1 mouse cellular context compared by ENCODE assay signal in the genomic region with DNA sequence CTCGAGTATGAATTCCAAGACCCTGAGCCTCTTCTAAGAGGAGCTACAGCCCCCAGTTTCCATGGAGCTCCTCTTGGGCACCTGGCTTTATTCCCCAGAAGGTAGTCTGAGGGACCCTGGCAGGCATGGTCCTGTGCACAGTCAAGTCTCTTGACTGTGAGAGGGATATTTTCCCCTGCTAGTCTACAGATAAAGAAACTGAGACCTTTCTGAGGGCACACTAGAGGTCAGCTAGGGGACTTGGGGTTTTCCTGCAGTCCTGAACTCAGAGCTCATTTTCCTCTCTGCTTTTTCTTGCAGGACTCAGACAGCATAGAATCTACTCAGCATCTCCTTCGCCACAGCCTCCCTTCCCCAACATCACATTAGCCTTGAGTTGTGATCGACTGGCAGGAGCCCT.
A peak's percentile ranks its signal among the peaks of the same experiment; 100 is the strongest.
TF ChIP-seq lines count a peak whose summit lies in the region.

No protein-coding gene starts in this region.

TF ChIP-seq in CH12.LX, 34 proteins besides CTCF, POLR2A, EP300 and RAD21 (continued from another document):
- TF ChIP-seq SIN3A (IDR thresholded peaks at IDR 0.05; ENCODE audit: low read length) (0 out of 2 replicates have a peak, but pooled peaks have one; percentile 26), IRF4 (IDR thresholded peaks at IDR 0.05; ENCODE audit: low read depth, low read length) (peak; percentile 77), MEF2A (IDR thresholded peaks at IDR 0.05; ENCODE audit: borderline replicate concordance, low read depth, low read length) (peak; percentile 58; the same call in 1 of the 2 replicates)
